Mouse (Mus musculus) hindbrain, embryonic 11.5 days (tissue): ENCODE data around the gene Phxr2. TPM values are rescaled to one million over a fixed set of nuclear protein-coding genes. Genes with fewer than 3 reads are reported as not detected.
A peak's percentile ranks its signal among the peaks of the same experiment; 100 is the strongest.

Experiments
- ATAC-seq: fragments of 200-750 bp; cut with Nextera tagmentation; 2 replicates; pipeline ENCODE4 v1.8.0; 2017; ENCODE audit warnings: mild to moderate bottlenecking, moderate TSS enrichment, moderate library complexity; ENCODE audit not compliant: low FRiP score
- DNase-seq: peaks from one replicate; pipeline ENCODE4 v3.0.0-alpha.2; 2015; ENCODE audit warnings: low spot score
- H3K27ac ChIP-seq: fragments of 300-500 bp; sonication (generic); 2 replicates; pipeline ENCODE4 v1.5.1; 2014; ENCODE audit warnings: mild to moderate bottlenecking, low read depth, low read length
- H3K27me3 ChIP-seq: fragments of 300-500 bp; sonication (generic); 2 replicates; pipeline ENCODE4 v1.6.1; 2014; ENCODE audit warnings: mild to moderate bottlenecking, low read length, moderate library complexity, mixed read lengths; ENCODE audit not compliant: control insufficient read depth, insufficient read depth
- H3K36me3 ChIP-seq: fragments of 300-500 bp; sonication (generic); 2 replicates; pipeline ENCODE4 v1.6.1; 2014; ENCODE audit warnings: mild to moderate bottlenecking, low read length, moderate library complexity, mixed read lengths; ENCODE audit not compliant: control insufficient read depth, insufficient read depth
- H3K4me1 ChIP-seq: fragments of 300-500 bp; sonication (generic); replicated peaks from 2 replicates; pipeline ENCODE4 v1.6.1; 2014; ENCODE audit warnings: low read length, mixed read lengths; ENCODE audit not compliant: control insufficient read depth, insufficient read depth
- H3K4me2 ChIP-seq: fragments of 300-500 bp; sonication (generic); replicated peaks from 2 replicates; pipeline ENCODE4 v1.6.1; 2014; ENCODE audit warnings: mild to moderate bottlenecking, low read depth, low read length
- H3K4me3 ChIP-seq: fragments of 300-500 bp; sonication (generic); 2 replicates; pipeline ENCODE4 v1.5.1; 2014; ENCODE audit warnings: low read depth, low read length
- H3K9ac ChIP-seq: fragments of 300-500 bp; sonication (generic); 2 replicates; pipeline ENCODE4 v1.6.1; 2014; ENCODE audit warnings: low read depth, low read length
- H3K9me3 ChIP-seq: fragments of 300-500 bp; sonication (generic); 2 replicates; pipeline ENCODE4 v1.6.1; 2016; ENCODE audit warnings: low read length; ENCODE audit not compliant: control insufficient read depth
- WGBS: fragments of 180-500 bp; shearing (Covaris S2); extraction: QIAGEN DNeasy Blood & Tissue Kit; methylation state at CpG from one replicate; pipeline ENCODE4 v1.1.7; 2014; 5-methylcytosine and 5-hydroxymethylcytosine counted together
- polyA plus RNA-seq: library from polyadenylated mRNA; unstranded; fragments of >200 nt; fragmentation: Nextera tagmentation; extraction: Ambion mirVana; gene quantifications from 2 replicates; pipeline ENCODE4 v1.2.1, GENCODE M21; 2014

The Phxr2 gene
- polyA plus RNA-seq, 1 experiment from 2014 or later: not detected

- ATAC-seq: no peak
Observed at GRCm38 (mm10) chr10:99093364-99093763, 32.8 kb downstream of the Phxr2 start.

DNA sequence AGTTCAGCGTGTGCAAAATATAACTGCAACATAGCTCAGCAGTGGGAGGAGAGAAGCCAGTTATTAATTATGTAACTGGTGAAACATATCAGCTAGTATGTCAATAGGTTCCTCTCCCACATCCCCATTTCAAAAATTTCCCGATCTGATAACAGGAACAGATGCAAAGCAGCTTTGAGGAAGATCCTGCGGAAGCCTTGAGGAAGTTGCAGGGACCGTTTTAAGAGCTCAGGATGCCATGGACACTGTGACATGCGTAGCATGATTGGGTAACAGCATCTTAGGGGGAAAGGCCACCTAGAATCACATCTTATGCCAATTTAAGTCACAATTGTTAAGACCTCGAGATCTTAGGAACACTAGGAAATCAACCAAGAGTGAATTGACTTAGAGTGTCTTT is 36.2 kb downstream of the Phxr2 start:
- Histone ChIP-seq H3K4me2 (no peak overlapping the region), H3K9ac (no peak overlapping the region), H3K27ac (no peak overlapping the region), H3K4me3 (no peak overlapping the region), H3K36me3 (no peaks in the 10 kb centered on the region), H3K4me1 (no peaks in the 10 kb centered on the region), H3K9me3 (no peaks in the 10 kb centered on the region), H3K27me3 (no peaks in the 10 kb centered on the region)
- DNase-seq: no peak
- 84% methylated on average over 6 of the region's 6 CpGs for WGBS
- ATAC-seq: no peak

More at GRCm38 (mm10) chr10:99093364-99093763, 32.8 kb downstream of the Phxr2 start:
- H3K9me3 ChIP-seq: no peaks in the 10 kb centered on the region
- H3K27me3 ChIP-seq: no peaks in the 10 kb centered on the region
- no peak overlapping the region for H3K9ac ChIP-seq
- no peak overlapping the region for H3K27ac ChIP-seq
- DNase-seq: no peak
- 91% methylated on average over 2 of the region's 2 CpGs for WGBS
- H3K4me2 ChIP-seq: no peak overlapping the region
- H3K4me1 ChIP-seq: no peaks in the 10 kb centered on the region
- no peak overlapping the region for H3K4me3 ChIP-seq
- no peaks in the 10 kb centered on the region for H3K36me3 ChIP-seq

DNA sequence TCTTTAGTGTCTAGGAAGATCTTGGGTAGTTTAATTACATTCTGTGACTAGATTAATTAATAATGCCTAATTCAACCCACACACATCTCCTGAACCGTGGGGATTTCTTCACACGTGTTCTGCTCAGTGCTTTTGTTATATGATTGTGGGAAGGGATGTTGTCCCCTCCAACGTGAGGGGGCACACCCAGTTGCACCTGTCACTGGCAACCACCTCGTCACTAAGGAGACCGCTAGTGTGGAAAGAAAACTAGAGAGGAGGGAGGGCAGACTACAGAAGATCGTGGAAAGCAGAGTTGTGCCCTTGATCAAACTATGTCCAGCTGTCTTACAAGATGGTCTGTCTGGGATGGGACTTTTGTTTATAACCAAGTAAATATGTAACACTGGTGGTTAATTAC is 40.1 kb downstream of the Phxr2 start:
- no peaks in the 10 kb centered on the region for H3K27me3 ChIP-seq
- no peaks in the 10 kb centered on the region for H3K4me1 ChIP-seq
- DNase-seq (no peak), ATAC-seq (no peak)
- no peak overlapping the region for H3K4me2 ChIP-seq
- no peak overlapping the region for H3K9ac ChIP-seq
- H3K27ac ChIP-seq: no peak overlapping the region
- no peaks in the 10 kb centered on the region for H3K9me3 ChIP-seq
- WGBS: 70% methylated on average over 6 of the region's 6 CpGs
- H3K36me3 ChIP-seq: no peaks in the 10 kb centered on the region
- H3K4me3 ChIP-seq: no peak overlapping the region

DNA sequence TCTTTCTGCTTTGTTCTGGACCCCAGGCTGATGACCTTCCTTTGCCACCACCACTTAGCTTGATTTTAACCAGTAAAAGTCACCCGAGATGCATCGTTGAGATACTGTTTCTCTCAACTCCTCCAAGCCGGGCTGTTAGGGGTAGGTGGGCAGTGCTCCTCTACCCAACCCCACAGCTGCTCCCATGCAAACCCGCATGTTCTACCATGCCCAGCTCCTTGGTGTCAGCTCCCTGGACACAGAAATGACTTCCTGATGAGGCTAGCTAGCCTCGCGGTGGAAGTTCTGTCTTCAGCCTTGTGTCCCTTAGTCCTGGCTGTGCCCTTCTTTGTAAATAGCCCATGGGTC is 40.9 kb downstream of the Phxr2 start:
- DNase-seq (no peak), ATAC-seq (peak; percentile 59)
- Histone ChIP-seq H3K36me3 (no peaks in the 10 kb centered on the region), H3K4me3 (no peak overlapping the region), H3K9ac (no peak overlapping the region), H3K4me1 (no peaks in the 10 kb centered on the region), H3K4me2 (no peak overlapping the region), H3K27ac (no peak overlapping the region), H3K9me3 (no peaks in the 10 kb centered on the region), H3K27me3 (no peaks in the 10 kb centered on the region)
- WGBS: 70% methylated on average over 6 of the region's 6 CpGs

GRCm38 (mm10) chr10:99084397-99085239 is 41.5 kb downstream of the Phxr2 start:
- whole genome bisulfite sequencing: 48% methylated on average over 23 of the region's 23 CpGs
- H3K4me1 ChIP-seq: no peaks in the 10 kb centered on the region
- no peaks in the 10 kb centered on the region for H3K9me3 ChIP-seq
- H3K9ac ChIP-seq: no peak overlapping the region
- H3K4me3 ChIP-seq: no peak overlapping the region
- H3K27me3 ChIP-seq: no peaks in the 10 kb centered on the region
- H3K27ac ChIP-seq: no peak overlapping the region
- H3K4me2 ChIP-seq: no peak overlapping the region
- DNase-seq: peak; percentile 93
- no peaks in the 10 kb centered on the region for H3K36me3 ChIP-seq
- peak; percentile 83 for ATAC-seq

DNA sequence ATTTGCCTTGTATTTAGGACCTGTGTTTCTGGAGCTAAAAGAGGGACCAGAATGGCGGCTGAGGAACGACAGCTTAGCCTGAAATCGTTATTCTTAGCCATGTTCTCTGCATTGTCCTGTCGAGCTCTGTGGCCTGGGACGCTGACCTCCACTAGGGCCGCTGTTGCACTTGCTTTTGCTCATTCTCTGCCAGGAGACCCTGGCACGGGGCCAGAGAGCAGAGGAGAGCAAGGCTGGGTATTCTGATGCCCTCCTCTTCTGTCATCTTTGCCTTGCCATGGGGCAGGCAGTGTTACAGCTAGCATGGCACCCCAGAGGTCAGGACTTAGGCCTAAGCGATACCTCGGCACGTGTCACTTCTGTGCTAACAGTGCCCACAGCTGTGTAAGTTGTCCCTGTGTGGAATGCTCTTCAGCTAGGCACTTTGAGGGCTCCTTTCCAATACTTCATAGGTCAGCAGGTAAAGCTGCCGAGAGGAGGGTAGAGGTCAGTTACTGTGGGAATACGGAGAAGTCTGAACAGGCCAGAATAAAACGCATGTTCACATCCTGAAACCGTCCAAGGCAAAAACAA is 42.6 kb downstream of the Phxr2 start:
- Histone ChIP-seq H3K4me1 (no peaks in the 10 kb centered on the region), H3K9me3 (no peaks in the 10 kb centered on the region), H3K27me3 (no peaks in the 10 kb centered on the region), H3K27ac (no peak overlapping the region), H3K4me2 (no peak overlapping the region), H3K9ac (no peak overlapping the region), H3K4me3 (no peak overlapping the region), H3K36me3 (no peaks in the 10 kb centered on the region)
- DNase-seq: no peak
- 86% methylated on average over 14 of the region's 14 CpGs for WGBS
- ATAC-seq: no peak

DNA sequence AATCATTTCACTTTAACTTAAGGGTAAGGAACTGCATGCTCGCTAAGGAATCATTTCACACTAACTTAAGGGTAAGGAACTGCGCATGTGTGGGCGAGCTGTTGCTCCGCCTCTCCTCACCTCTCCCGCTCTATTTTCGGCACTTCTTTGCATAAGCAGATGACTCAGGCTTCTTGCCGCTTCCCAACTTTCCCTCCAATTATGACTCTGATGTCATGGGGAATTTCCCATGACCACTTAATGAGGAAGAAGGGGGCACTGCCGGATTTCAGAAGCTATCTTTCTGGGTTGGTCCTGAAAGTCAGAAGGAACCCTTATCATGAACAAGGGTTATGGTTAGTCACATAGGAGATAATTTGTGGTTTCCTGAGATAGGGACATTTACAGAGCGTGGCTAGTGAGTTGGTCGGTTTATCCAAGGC is 44.5 kb downstream of the Phxr2 start:
- DNase-seq: no peak
- 91% methylated on average over 10 of the region's 10 CpGs for WGBS
- Histone ChIP-seq H3K9me3 (no peaks in the 10 kb centered on the region), H3K4me1 (no peaks in the 10 kb centered on the region), H3K9ac (no peak overlapping the region), H3K27ac (no peak overlapping the region), H3K36me3 (no peaks in the 10 kb centered on the region), H3K27me3 (no peaks in the 10 kb centered on the region), H3K4me2 (no peak overlapping the region), H3K4me3 (no peak overlapping the region)
- ATAC-seq: no peak

DNA sequence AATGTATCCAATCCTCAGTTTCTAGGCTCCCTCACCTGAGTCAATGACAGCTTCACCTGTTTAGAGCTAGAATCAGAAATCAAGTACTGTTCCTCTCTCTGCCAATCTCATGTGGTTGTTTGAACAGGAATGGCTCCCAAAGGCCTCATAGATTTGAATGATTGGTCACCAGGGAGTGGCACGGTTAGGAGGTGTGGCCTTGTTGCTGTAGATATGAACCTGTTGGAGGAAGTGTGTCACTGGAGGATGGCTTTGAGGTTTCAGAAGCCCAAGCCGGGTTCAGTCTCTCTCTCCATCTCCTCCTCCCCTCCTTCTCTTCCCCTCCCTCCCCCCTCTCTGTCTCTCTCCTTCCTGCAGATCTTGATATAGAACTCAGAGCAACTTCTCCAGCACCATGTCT is 47.5 kb downstream of the Phxr2 start:
- no peak overlapping the region for H3K27ac ChIP-seq
- H3K4me2 ChIP-seq: no peak overlapping the region
- H3K4me3 ChIP-seq: no peak overlapping the region
- no peaks in the 10 kb centered on the region for H3K4me1 ChIP-seq
- no peaks in the 10 kb centered on the region for H3K27me3 ChIP-seq
- no peak overlapping the region for H3K9ac ChIP-seq
- H3K36me3 ChIP-seq: no peaks in the 10 kb centered on the region
- ATAC-seq: no peak
- DNase-seq: no peak
- WGBS: 88% methylated on average over 2 of the region's 2 CpGs
- H3K9me3 ChIP-seq: no peaks in the 10 kb centered on the region
